In the genomic region with DNA sequence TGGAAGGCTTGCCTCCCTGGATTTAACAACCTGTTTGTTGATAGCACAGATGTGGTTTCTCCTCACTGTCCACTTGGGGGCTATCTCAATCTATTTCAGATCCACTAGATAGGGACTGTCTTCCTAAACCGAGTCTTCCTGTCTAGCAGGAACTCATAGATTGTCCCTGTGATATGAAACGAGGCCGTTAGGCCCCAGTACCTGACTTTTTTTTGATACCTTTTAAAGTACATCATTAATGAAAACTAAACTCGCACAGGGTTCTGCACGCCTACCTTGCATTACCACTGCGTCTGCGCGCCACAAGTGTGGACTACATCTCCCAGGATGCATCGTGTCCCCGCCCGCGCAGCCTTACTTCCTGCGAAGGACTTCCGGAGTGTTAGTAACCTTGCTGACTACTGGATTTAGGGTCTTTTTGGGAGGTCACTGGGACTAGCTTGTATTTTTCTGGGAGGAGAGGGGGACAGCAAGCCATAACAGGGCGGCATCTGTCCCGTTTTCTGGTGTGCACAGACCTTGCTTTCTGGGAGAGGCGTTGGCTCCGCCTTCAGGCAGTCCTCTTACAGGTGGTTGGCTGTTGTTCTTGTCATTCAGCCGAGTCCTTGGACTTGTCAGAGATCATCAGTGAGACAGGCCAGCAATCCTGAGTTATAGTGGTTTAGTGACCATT, we compare ENCODE assay signal across 8 mouse cellular contexts. TPM values are rescaled to one million over a fixed set of nuclear protein-coding genes. Genes with fewer than 3 reads are reported as not detected.
DNase-seq lines count a peak whose midpoint lies in the region; ATAC-seq lines count a peak whose summit lies in the region.

No protein-coding gene starts in this region.

- H3K4me3 ChIP-seq in megakaryocyte, embryonic 14.5 days (replicated peaks) = peak overlapping the region; percentile 95

- H3K4me1 ChIP-seq in megakaryocyte, embryonic 14.5 days = no peaks in the 10 kb centered on the region; the same call in 1 of the 2 replicates

- ATAC-seq in common myeloid progenitor, adult 5-6 weeks (replicated peaks; ENCODE audit: low read depth, poor library complexity, severe bottlenecking) = peak; percentile 100

- DNase-seq in ZHBTc4 (ENCODE audit: low read depth, low spot score) = peak; percentile 94
- peak; percentile 87 to 89 for DNase-seq in gastrocnemius, adult 8-10 months (ENCODE audit: low spot score in 2 of 2)
- peak; percentile 97 for DNase-seq in hindlimb bud, embryonic 11.5 days (ENCODE audit: extremely low spot score, low read depth, low spot score)
- DNase-seq in left cerebral cortex, adult 8-10 months (ENCODE audit: low spot score in 2 of 2) = peak; percentile 91
- DNase-seq in right cerebral cortex, postnatal 10 days (ENCODE audit: low spot score in 2 of 2) = peak; percentile 95 to 97
- peak; percentile 84 for DNase-seq in urinary bladder, postnatal 25 days (ENCODE audit: low spot score)

- no peaks in the 10 kb centered on the region for H3K36me3 ChIP-seq in megakaryocyte, embryonic 14.5 days (replicated peaks; ENCODE audit: low read length)

- H3K27me3 ChIP-seq in megakaryocyte, embryonic 14.5 days (replicated peaks) = peaks cover 2% of the 10 kb centered on the region

- no peaks in the 10 kb centered on the region for H3K9me3 ChIP-seq in megakaryocyte, embryonic 14.5 days

RNA-seq across cellular contexts. Expression of gene Irf2, which starts 52.7 kb away (rescaled TPM):
- 43.9 and 60.4 TPM in 2 replicates for total RNA-seq in common myeloid progenitor, adult 5-6 weeks (2017)
- 10 to 100 TPM; 24.9 to 35.0 (median 31.2) TPM for total RNA-seq in gastrocnemius, adult 8-10 months (2022)
- total RNA-seq in left cerebral cortex, adult 8-10 months (2022) = 10 to 100 TPM; 56.2 to 72.4 (median 57.3) TPM
- 29.9 and 107 TPM in 2 replicates for polyA plus RNA-seq in megakaryocyte, embryonic 14.5 days (2012; ENCODE audit: insufficient read depth, low replicate concordance)

Comparison
In these comparisons a context has a peak if more than half of its experiments do, and no peak if none do; other contexts are left out.
1. Peak in every context shown above with its lines: DNase-seq, ATAC-seq and H3K4me3 ChIP-seq.